Mouse (Mus musculus) MEL (cell line): ENCODE measurements around the gene Usp22. TPM values are rescaled to one million over a fixed set of nuclear protein-coding genes. Genes with fewer than 3 reads are reported as not detected.

Experiments used
- DNase-seq: peaks from one replicate; pipeline ENCODE4 v3.0.0; 2011; ENCODE audit warnings: low read depth, low spot score
- H3K27ac ChIP-seq: 2 replicates; pipeline ENCODE4 v1.5.1; 2012; ENCODE audit warnings: low read depth, mild to moderate bottlenecking, control low read depth, low read length, moderate library complexity; ENCODE audit not compliant: control insufficient read depth
- H3K27me3 ChIP-seq, 2 experiments: fragments of 150-350 bp in 1 of 2; sonication (generic) in 1 of 2; 2 replicates each; pipeline ENCODE4 v1.6.1; 2012; ENCODE audit warnings: low read length in 2 of 2, mild to moderate bottlenecking in 2 of 2, improper control_type of control experiment in 1 of 2, moderate library complexity in 1 of 2; ENCODE audit not compliant: insufficient read depth in 2 of 2, control insufficient read depth in 1 of 2
- H3K36me3 ChIP-seq, 2 experiments: 2 replicates each; pipeline ENCODE4 v1.6.1; 2012 to 2014; ENCODE audit warnings: low read length in 2 of 2, improper control_type of control experiment in 1 of 2, inconsistent platforms in 1 of 2, mild to moderate bottlenecking in 1 of 2; ENCODE audit not compliant: insufficient read depth in 2 of 2, control insufficient read depth in 1 of 2
- H3K4me1 ChIP-seq, 2 experiments: fragments of 150-350 bp in 1 of 2; sonication (generic) in 1 of 2; 2 replicates each; pipeline ENCODE4 v1.6.1; 2012; ENCODE audit warnings: low read length in 2 of 2, improper control_type of control experiment in 1 of 2, mild to moderate bottlenecking in 1 of 2; ENCODE audit not compliant: insufficient read depth in 2 of 2, control insufficient read depth in 1 of 2
- H3K4me3 ChIP-seq, 2 experiments: fragments of 150-350 bp in 1 of 2; sonication (generic) in 1 of 2; 2 replicates each; pipeline ENCODE4 v1.5.1; 2012; ENCODE audit warnings: low read depth in 2 of 2, low read length in 2 of 2, mild to moderate bottlenecking in 2 of 2, moderate library complexity in 2 of 2, control low read depth in 1 of 2, improper control_type of control experiment in 1 of 2; ENCODE audit not compliant: control insufficient read depth in 1 of 2, insufficient read depth in 1 of 2
- H3K79me2 ChIP-seq: 2 replicates; pipeline ENCODE4 v1.6.1; 2012; ENCODE audit warnings: mild to moderate bottlenecking, low read length, moderate library complexity; ENCODE audit not compliant: control insufficient read depth, poor library complexity, insufficient read depth
- H3K9ac ChIP-seq: 2 replicates; pipeline ENCODE4 v1.6.1; 2012; ENCODE audit warnings: low read depth, mild to moderate bottlenecking, control low read depth, low read length, moderate library complexity; ENCODE audit not compliant: control insufficient read depth, poor library complexity, severe bottlenecking
- H3K9me3 ChIP-seq: fragments of 150-350 bp; sonication (generic); replicated peaks from 2 replicates; pipeline ENCODE4 v1.6.1; 2012; ENCODE audit warnings: mild to moderate bottlenecking, low read length, improper control_type of control experiment, moderate library complexity; ENCODE audit not compliant: insufficient read depth
- BHLHE40 ChIP-seq: IDR thresholded peaks from 2 replicates; pipeline ENCODE4 v1.6.1; 2012; ENCODE audit warnings: low read depth, mild to moderate bottlenecking, inconsistent platforms, low read length, improper control_type of control experiment, borderline replicate concordance
- CHD1 ChIP-seq: IDR thresholded peaks from 2 replicates; pipeline ENCODE4 v1.6.1; 2012; ENCODE audit warnings: low read depth, mild to moderate bottlenecking, inconsistent platforms, low read length, improper control_type of control experiment
- CHD2 ChIP-seq: IDR thresholded peaks from 2 replicates; pipeline ENCODE4 v1.6.1; 2011; ENCODE audit warnings: low read length, improper control_type of control experiment
- CTCF ChIP-seq, 3 experiments: IDR thresholded peaks in 2 of 3; conservative IDR thresholded peaks in 1 of 3; 2 replicates each; pipeline ENCODE4 v1.5.1; 2011 to 2012; ENCODE audit warnings: low read length in 3 of 3, low read depth in 2 of 3, mild to moderate bottlenecking in 2 of 3, improper control_type of control experiment in 1 of 3, inconsistent platforms in 1 of 3, mixed read lengths in 1 of 3, moderate library complexity in 1 of 3; ENCODE audit not compliant: control insufficient read depth in 1 of 3, insufficient read depth in 1 of 3, poor library complexity in 1 of 3, severe bottlenecking in 1 of 3
- ELF1 ChIP-seq: IDR thresholded peaks from 2 replicates; pipeline ENCODE4 v1.6.1; 2014; ENCODE audit warnings: low read depth, mild to moderate bottlenecking, inconsistent platforms, low read length, improper control_type of control experiment, moderate library complexity
- GABPA ChIP-seq: IDR thresholded peaks from 2 replicates; pipeline ENCODE4 v1.6.1; 2012; ENCODE audit warnings: low read depth, mild to moderate bottlenecking, inconsistent platforms, low read length, improper control_type of control experiment, moderate library complexity
- HCFC1 ChIP-seq: IDR thresholded peaks from 2 replicates; pipeline ENCODE4 v1.6.1; 2012; ENCODE audit warnings: low read depth, mild to moderate bottlenecking, inconsistent platforms, low read length, improper control_type of control experiment, moderate library complexity
- JUND ChIP-seq: IDR thresholded peaks from 2 replicates; pipeline ENCODE4 v1.6.1; 2011; ENCODE audit warnings: low read depth, mild to moderate bottlenecking, improper control_type of control experiment, low read length
- MAFK ChIP-seq: IDR thresholded peaks from 2 replicates; pipeline ENCODE4 v1.6.1; 2011; ENCODE audit warnings: low read depth, mild to moderate bottlenecking, low read length, improper control_type of control experiment, borderline replicate concordance
- MAX ChIP-seq: IDR thresholded peaks from 2 replicates; pipeline ENCODE4 v1.6.1; 2011; ENCODE audit warnings: low read length, improper control_type of control experiment
- MAZ ChIP-seq: IDR thresholded peaks from 2 replicates; pipeline ENCODE4 v1.6.1; 2012; ENCODE audit warnings: low read depth, mild to moderate bottlenecking, inconsistent platforms, low read length, improper control_type of control experiment
- MEF2A ChIP-seq: IDR thresholded peaks from 2 replicates; pipeline ENCODE4 v1.6.1; 2014; ENCODE audit warnings: low read depth, mild to moderate bottlenecking, inconsistent platforms, low read length, improper control_type of control experiment; ENCODE audit not compliant: poor library complexity, insufficient replicate concordance, severe bottlenecking; ENCODE audit errors: extremely low read depth
- MXI1 ChIP-seq: IDR thresholded peaks from 2 replicates; pipeline ENCODE4 v1.6.1; 2011; ENCODE audit warnings: mild to moderate bottlenecking, low read depth, low read length, improper control_type of control experiment
- MYB ChIP-seq: IDR thresholded peaks from 2 replicates; pipeline ENCODE4 v1.6.1; 2011; ENCODE audit warnings: mild to moderate bottlenecking, low read depth, low read length, improper control_type of control experiment
- MYC ChIP-seq: IDR thresholded peaks from 2 replicates; pipeline ENCODE4 v1.6.1; 2011; ENCODE audit warnings: low read depth, mild to moderate bottlenecking, low read length, improper control_type of control experiment, moderate library complexity
- NRF1 ChIP-seq: IDR thresholded peaks from 2 replicates; pipeline ENCODE4 v1.6.1; 2014; ENCODE audit warnings: low read depth, mild to moderate bottlenecking, inconsistent platforms, low read length, improper control_type of control experiment, moderate library complexity; ENCODE audit not compliant: poor library complexity, insufficient read depth, severe bottlenecking
- POLR2A ChIP-seq, 2 experiments: IDR thresholded peaks; 2 replicates each; pipeline ENCODE4 v1.6.1; 2011 to 2012; ENCODE audit warnings: low read length in 2 of 2, mild to moderate bottlenecking in 2 of 2, control low read depth in 1 of 2, improper control_type of control experiment in 1 of 2, low read depth in 1 of 2, moderate library complexity in 1 of 2; ENCODE audit not compliant: control insufficient read depth in 1 of 2, insufficient read depth in 1 of 2, poor library complexity in 1 of 2
- POLR2AphosphoS2 ChIP-seq: IDR thresholded peaks from 2 replicates; pipeline ENCODE4 v1.6.1; 2011; ENCODE audit warnings: low read length, improper control_type of control experiment
- RAD21 ChIP-seq: IDR thresholded peaks from 2 replicates; pipeline ENCODE4 v1.6.1; 2011; ENCODE audit warnings: mild to moderate bottlenecking, low read depth, low read length, improper control_type of control experiment
- SIN3A ChIP-seq: IDR thresholded peaks from 2 replicates; pipeline ENCODE4 v1.6.1; 2012; ENCODE audit warnings: low read length, improper control_type of control experiment, inconsistent platforms
- SMC3 ChIP-seq: IDR thresholded peaks from 2 replicates; pipeline ENCODE4 v1.6.1; 2011; ENCODE audit warnings: low read depth, low read length, improper control_type of control experiment
- TCF12 ChIP-seq: IDR thresholded peaks from 2 replicates; pipeline ENCODE4 v1.6.1; 2014; ENCODE audit warnings: low read depth, mild to moderate bottlenecking, inconsistent platforms, low read length, improper control_type of control experiment, moderate library complexity
- UBTF ChIP-seq: IDR thresholded peaks from 2 replicates; pipeline ENCODE4 v1.6.1; 2012; ENCODE audit warnings: low read depth, mild to moderate bottlenecking, inconsistent platforms, low read length, improper control_type of control experiment, moderate library complexity, borderline replicate concordance; ENCODE audit not compliant: insufficient read depth
- USF1 ChIP-seq: IDR thresholded peaks from 2 replicates; pipeline ENCODE4 v1.6.1; 2014; ENCODE audit warnings: low read depth, mild to moderate bottlenecking, inconsistent platforms, low read length, improper control_type of control experiment, moderate library complexity
- USF2 ChIP-seq, 2 experiments: IDR thresholded peaks; 2 replicates each; pipeline ENCODE4 v1.6.1; 2011 to 2012; ENCODE audit warnings: improper control_type of control experiment in 2 of 2, low read length in 2 of 2, borderline replicate concordance in 1 of 2, inconsistent platforms in 1 of 2, low read depth in 1 of 2, mild to moderate bottlenecking in 1 of 2; ENCODE audit not compliant: insufficient read depth in 1 of 2
- ZC3H11A ChIP-seq: IDR thresholded peaks from 2 replicates; pipeline ENCODE4 v1.6.1; 2012; ENCODE audit warnings: low read depth, mild to moderate bottlenecking, inconsistent platforms, low read length, improper control_type of control experiment
- ZKSCAN1 ChIP-seq: IDR thresholded peaks from 2 replicates; pipeline ENCODE4 v1.6.1; 2012; ENCODE audit warnings: low read depth, mild to moderate bottlenecking, inconsistent platforms, low read length, improper control_type of control experiment, moderate library complexity
- ZNF384 ChIP-seq: IDR thresholded peaks from 2 replicates; pipeline ENCODE4 v1.6.1; 2012; ENCODE audit warnings: low read depth, mild to moderate bottlenecking, inconsistent platforms, low read length, improper control_type of control experiment
- polyA plus RNA-seq, 2 experiments: library from polyadenylated mRNA; stranded (reverse) in 1 of 2; unstranded in 1 of 2; fragments of >175 nt in 1 of 2; fragments of >200 nt in 1 of 2; gene quantifications; 2 replicates each; pipeline versions ENCODE4 v1.2.1 to v1.2.4; 2012; ENCODE audit warnings: low replicate concordance in 2 of 2, low read depth in 1 of 2; ENCODE audit not compliant: insufficient read length in 2 of 2, insufficient read depth in 1 of 2, missing spikeins in 1 of 2
- total RNA-seq: library from RNA; depleted of rRNA; stranded (reverse); fragments of 300-350 nt; gene quantifications from 2 replicates; pipeline ENCODE4 v1.2.3, GENCODE M21; 2012

Usp22 gene
- total and polyA plus RNA-seq, 3 experiments, result 36.5 to 646 (median 36.9) TPM

- peaks cover under 1 to 4% of the 10 kb centered on the region in 2 experiments; a peak in 3 of 4 replicates for H3K27me3 ChIP-seq
- H3K4me1 ChIP-seq, result no peaks in the 10 kb centered on the region
- H3K9ac ChIP-seq, result no peak within 1 kb of the TSS
- H3K79me2 ChIP-seq, result no peaks in the 10 kb centered on the region
- DNase-seq, result no peak
- no peak within 1 kb of the TSS for H3K27ac ChIP-seq
- no peak within 1 kb of the TSS for H3K4me3 ChIP-seq
- TF ChIP-seq USF1, result no peak
- TF ChIP-seq ZC3H11A, result no peak
- TF ChIP-seq MAZ, result no peak
- no peak for TF ChIP-seq NRF1
- TF ChIP-seq GABPA, result no peak
- no peak for TF ChIP-seq SMC3
- no peak for TF ChIP-seq BHLHE40
- no peak for TF ChIP-seq ZKSCAN1
- TF ChIP-seq MEF2A, result no peak
- TF ChIP-seq CTCF (IDR thresholded peaks at IDR 0.05 in 2 of 3, conservative IDR thresholded peaks at IDR 0.05 in 1 of 3; ENCODE audit: control insufficient read depth in 1 of 3, insufficient read depth in 1 of 3, low read depth in 2 of 3, low read length in 3 of 3, poor library complexity in 1 of 3, severe bottlenecking in 1 of 3), result no peak
- TF ChIP-seq MYC, result no peak
- no peak for TF ChIP-seq POLR2A (IDR thresholded peaks at IDR 0.05; ENCODE audit: control insufficient read depth in 1 of 2, insufficient read depth in 1 of 2, low read depth in 1 of 2, low read length in 2 of 2, poor library complexity in 1 of 2)
- no peak for TF ChIP-seq CHD1
- TF ChIP-seq CHD2, result no peak
- no peak for TF ChIP-seq ELF1
- TF ChIP-seq UBTF, result no peak
- TF ChIP-seq TCF12, result no peak
- TF ChIP-seq MAFK, result no peak
- no peak for TF ChIP-seq JUND
- no peak for TF ChIP-seq MYB
- no peaks in the 10 kb centered on the region for H3K36me3 ChIP-seq
- H3K9me3 ChIP-seq, result no peaks in the 10 kb centered on the region
Observed at GRCm38 (mm10) chr11:61126606-61127355, 48.1 kb downstream of the Usp22 start, which contains the start of gene Tnfrsf13b. Gene Tnfrsf13b, plus strand, starts transcription at chr11:61126755.

- Histone ChIP-seq H3K36me3 (no peaks in the 10 kb centered on the region), H3K79me2 (no peaks in the 10 kb centered on the region), H3K27me3 (peaks cover 0 to 4% of the 10 kb centered on the region in 2 experiments; a peak in 2 of 4 replicates), H3K27ac (no peak overlapping the region), H3K9ac (no peak overlapping the region), H3K4me1 (no peaks in the 10 kb centered on the region), H3K4me3 (no peak overlapping the region), H3K9me3 (no peaks in the 10 kb centered on the region)
- TF ChIP-seq POLR2AphosphoS2 (no peak), MXI1 (no peak), HCFC1 (no peak), ZNF384 (no peak), MYC (no peak), RAD21 (no peak), SMC3 (no peak), MAX (no peak), CTCF (IDR thresholded peaks at IDR 0.05 in 2 of 3, conservative IDR thresholded peaks at IDR 0.05 in 1 of 3; ENCODE audit: control insufficient read depth in 1 of 3, insufficient read depth in 1 of 3, low read depth in 2 of 3, low read length in 3 of 3, poor library complexity in 1 of 3, severe bottlenecking in 1 of 3) (no peak), ZKSCAN1 (no peak), SIN3A (no peak), USF2 (IDR thresholded peaks at IDR 0.05; ENCODE audit: borderline replicate concordance in 1 of 2, insufficient read depth in 1 of 2, low read depth in 1 of 2, low read length in 2 of 2) (no peak)
- DNase-seq, result no peak
Observed at GRCm38 (mm10) chr11:61125970-61126369, 48.9 kb downstream of the Usp22 start.
